Mouse (Mus musculus) forebrain, embryonic 15.5 days (tissue): ENCODE measurements around the gene Slc22a20. TPM values are rescaled to one million over a fixed set of nuclear protein-coding genes. Genes with fewer than 3 reads are reported as not detected.
A peak's percentile ranks its signal among the peaks of the same experiment; 100 is the strongest.

Experiments
- ATAC-seq: fragments of 200-750 bp; cut with Nextera tagmentation; replicated peaks from 2 replicates; pipeline ENCODE4 v1.8.0; 2017; ENCODE audit warnings: mild to moderate bottlenecking, moderate TSS enrichment, moderate library complexity
- H3K27ac ChIP-seq: fragments of 300-500 bp; sonication (generic); replicated peaks from 2 replicates; pipeline ENCODE4 v1.5.1; 2015; ENCODE audit warnings: mild to moderate bottlenecking, inconsistent platforms
- H3K27me3 ChIP-seq: fragments of 300-500 bp; sonication (generic); 2 replicates; pipeline ENCODE4 v1.6.1; 2015; ENCODE audit warnings: inconsistent platforms
- H3K36me3 ChIP-seq: fragments of 300-500 bp; sonication (generic); 2 replicates; pipeline ENCODE4 v1.6.1; 2015; ENCODE audit warnings: mild to moderate bottlenecking, inconsistent platforms
- H3K4me1 ChIP-seq: fragments of 300-500 bp; sonication (generic); 2 replicates; pipeline ENCODE4 v1.6.1; 2015; ENCODE audit warnings: inconsistent platforms
- H3K4me2 ChIP-seq: fragments of 300-500 bp; sonication (generic); replicated peaks from 2 replicates; pipeline ENCODE4 v1.6.1; 2015; ENCODE audit warnings: mild to moderate bottlenecking, inconsistent platforms
- H3K4me3 ChIP-seq: fragments of 300-500 bp; sonication (generic); 2 replicates; pipeline ENCODE4 v1.5.1; 2015; ENCODE audit warnings: mild to moderate bottlenecking, inconsistent platforms
- H3K9ac ChIP-seq: fragments of 300-500 bp; sonication (generic); replicated peaks from 2 replicates; pipeline ENCODE4 v1.6.1; 2015; ENCODE audit warnings: mild to moderate bottlenecking, inconsistent platforms
- H3K9me3 ChIP-seq: fragments of 300-500 bp; sonication (generic); 2 replicates; pipeline ENCODE4 v1.6.1; 2016; ENCODE audit warnings: inconsistent platforms
- WGBS: fragments of 180-500 bp; shearing (Covaris S2); methylation state at CpG from one replicate; pipeline ENCODE4 v1.1.7; 2015; ENCODE audit warnings: mixed read lengths; 5-methylcytosine and 5-hydroxymethylcytosine counted together
- polyA plus RNA-seq: library from polyadenylated mRNA; unstranded; fragments of >200 nt; fragmentation: Nextera tagmentation; extraction: Ambion mirVana; gene quantifications from 2 replicates; pipeline ENCODE4 v1.2.1, GENCODE M21; 2015

The Slc22a20 gene
- polyA plus RNA-seq = not detected in 2 replicates

GRCm38 (mm10) chr19:5986043-5986442 lies at the start of gene Slc22a20:
TSS of gene Slc22a20 (minus strand) at chr19:5986143.
- Histone ChIP-seq H3K36me3 (no peaks in the 10 kb centered on the region), H3K4me3 (no peak within 1 kb of the TSS), H3K27ac (no peak within 1 kb of the TSS), H3K4me2 (no peak within 1 kb of the TSS), H3K9ac (no peak within 1 kb of the TSS), H3K27me3 (no peaks in the 10 kb centered on the region), H3K9me3 (no peaks in the 10 kb centered on the region), H3K4me1 (peaks cover 9% of the 10 kb centered on the region)
- WGBS = 44% methylated on average over 4 of the region's 4 CpGs
- no peak for ATAC-seq

DNA sequence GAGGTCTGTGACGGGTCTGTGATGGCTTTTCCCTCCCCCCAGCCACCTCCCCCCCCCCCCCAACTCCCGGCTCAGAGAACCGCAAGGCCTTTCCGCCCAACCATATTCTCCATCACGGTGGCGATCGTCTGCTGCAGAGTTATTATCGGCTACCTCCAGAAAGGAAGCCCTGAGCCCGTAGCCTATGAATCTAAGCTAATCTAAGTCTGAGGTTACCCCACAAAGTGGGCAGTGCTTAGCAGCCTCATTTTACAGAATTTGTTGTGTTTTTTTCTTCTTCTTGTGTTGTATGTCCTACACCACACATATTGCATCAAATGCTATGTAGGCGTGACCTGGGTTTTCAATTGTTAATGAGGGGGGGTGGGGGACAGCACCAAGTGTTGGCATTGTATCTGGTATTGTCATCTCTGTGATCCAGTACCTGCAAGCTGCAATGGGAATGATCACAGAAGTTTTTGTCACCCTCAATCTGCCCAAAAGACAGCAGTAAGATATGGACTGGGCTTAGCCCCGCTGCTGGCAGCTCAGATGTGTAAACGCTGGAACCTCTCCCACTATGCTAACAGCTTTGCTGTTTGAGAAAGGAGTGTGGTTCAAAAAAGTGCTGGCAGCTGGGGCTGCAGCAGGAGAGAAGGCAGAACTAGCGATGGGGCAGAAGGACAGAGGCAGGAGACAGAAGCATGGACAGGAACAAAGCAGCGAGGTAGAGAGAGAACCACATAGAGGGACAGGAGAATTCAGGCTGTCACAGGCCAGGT lies 44.8 kb upstream of the Slc22a20 start:
- no peaks in the 10 kb centered on the region for H3K4me1 ChIP-seq
- no peak overlapping the region for H3K4me2 ChIP-seq
- H3K27me3 ChIP-seq = no peaks in the 10 kb centered on the region
- H3K9me3 ChIP-seq = no peaks in the 10 kb centered on the region
- H3K9ac ChIP-seq = no peak overlapping the region
- ATAC-seq = no peak
- 76% methylated on average over 14 of the region's 14 CpGs for WGBS
- no peak overlapping the region for H3K27ac ChIP-seq
- H3K36me3 ChIP-seq = no peaks in the 10 kb centered on the region
- no peak overlapping the region for H3K4me3 ChIP-seq

GRCm38 (mm10) chr19:6029426-6029825 lies 43.5 kb upstream of the Slc22a20 start:
- Histone ChIP-seq H3K4me1 (no peaks in the 10 kb centered on the region), H3K9me3 (no peaks in the 10 kb centered on the region), H3K27me3 (no peaks in the 10 kb centered on the region), H3K27ac (no peak overlapping the region), H3K4me3 (no peak overlapping the region), H3K4me2 (no peak overlapping the region), H3K9ac (no peak overlapping the region), H3K36me3 (no peaks in the 10 kb centered on the region)
- 77% methylated on average over 9 of the region's 9 CpGs for WGBS
- ATAC-seq = no peak

DNA sequence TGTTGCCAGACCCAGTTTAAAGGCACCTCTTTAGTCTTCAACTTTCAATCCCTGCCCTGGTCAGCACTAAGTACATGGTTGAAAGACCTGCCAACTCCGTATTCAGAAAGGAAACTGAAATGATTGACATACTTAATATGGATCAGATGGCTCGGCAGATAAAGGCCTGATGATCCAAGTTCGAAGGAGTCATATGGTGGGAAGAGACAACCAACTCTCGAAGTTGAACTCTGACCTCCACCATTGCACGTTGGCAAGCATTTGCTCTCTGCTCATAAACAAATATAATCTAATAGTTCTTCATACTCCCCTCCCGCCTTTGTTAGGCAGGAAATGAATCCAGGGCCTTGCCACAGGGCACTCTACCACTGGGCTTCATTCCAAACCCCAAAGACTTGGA lies 43.0 kb upstream of the Slc22a20 start:
- Histone ChIP-seq H3K4me1 (no peaks in the 10 kb centered on the region), H3K9ac (no peak overlapping the region), H3K27ac (no peak overlapping the region), H3K27me3 (no peaks in the 10 kb centered on the region), H3K9me3 (no peaks in the 10 kb centered on the region), H3K4me2 (no peak overlapping the region), H3K4me3 (no peak overlapping the region), H3K36me3 (no peaks in the 10 kb centered on the region)
- 87% methylated on average over 6 of the region's 6 CpGs for WGBS
- no peak for ATAC-seq

DNA sequence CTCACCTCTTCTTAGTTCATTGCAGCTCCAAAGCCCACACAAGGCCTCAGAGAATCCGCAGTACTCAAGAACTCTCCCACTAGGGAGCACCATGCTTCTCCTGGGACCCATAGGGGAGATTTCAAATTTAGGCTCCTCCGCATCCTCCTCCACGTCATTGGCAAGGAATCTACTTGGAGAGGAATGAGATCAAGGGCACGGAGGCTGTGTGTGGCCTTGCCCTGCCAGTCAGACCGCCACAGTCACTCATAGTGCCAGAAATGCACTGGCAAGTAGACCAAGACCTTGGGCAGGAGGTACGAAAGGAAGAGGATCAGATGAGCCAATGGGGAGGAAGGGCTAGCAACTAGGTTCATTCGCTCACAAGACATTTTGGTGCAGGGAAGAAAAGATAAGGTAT lies 38.0 kb upstream of the Slc22a20 start:
- H3K36me3 ChIP-seq = no peaks in the 10 kb centered on the region
- WGBS = 86% methylated on average over 7 of the region's 7 CpGs
- H3K27me3 ChIP-seq = no peaks in the 10 kb centered on the region
- no peak overlapping the region for H3K4me2 ChIP-seq
- no peak overlapping the region for H3K4me3 ChIP-seq
- no peak for ATAC-seq
- no peak overlapping the region for H3K27ac ChIP-seq
- no peaks in the 10 kb centered on the region for H3K9me3 ChIP-seq
- no peaks in the 10 kb centered on the region for H3K4me1 ChIP-seq
- no peak overlapping the region for H3K9ac ChIP-seq

GRCm38 (mm10) chr19:6023059-6023458 lies 37.1 kb upstream of the Slc22a20 start:
- ATAC-seq = no peak
- no peak overlapping the region for H3K4me2 ChIP-seq
- no peaks in the 10 kb centered on the region for H3K4me1 ChIP-seq
- 67% methylated on average over 8 of the region's 8 CpGs for WGBS
- no peak overlapping the region for H3K4me3 ChIP-seq
- no peak overlapping the region for H3K9ac ChIP-seq
- no peaks in the 10 kb centered on the region for H3K27me3 ChIP-seq
- no peak overlapping the region for H3K27ac ChIP-seq
- H3K9me3 ChIP-seq = no peaks in the 10 kb centered on the region
- no peaks in the 10 kb centered on the region for H3K36me3 ChIP-seq

DNA sequence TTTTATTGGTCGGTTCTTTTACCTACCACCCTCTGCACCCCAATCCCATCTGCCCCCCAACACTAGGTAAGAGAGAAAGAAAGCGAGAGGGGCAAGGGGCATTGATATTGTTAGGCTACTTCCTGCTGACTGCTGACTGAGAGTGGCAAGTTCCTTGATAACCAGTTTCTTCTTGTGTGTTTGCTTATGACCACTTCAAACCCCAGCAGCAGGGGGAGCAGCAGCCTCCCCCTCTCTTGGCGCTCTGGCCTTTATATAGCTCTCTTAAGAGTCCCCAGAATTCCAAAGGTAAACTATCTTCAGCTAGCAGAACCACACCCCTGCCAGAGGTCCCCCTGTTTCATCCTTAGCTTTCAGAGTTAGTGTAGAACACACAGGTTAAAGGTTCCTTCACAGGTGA lies 34.3 kb upstream of the Slc22a20 start:
- Histone ChIP-seq H3K9ac (no peak overlapping the region), H3K27ac (no peak overlapping the region), H3K27me3 (peaks cover 17% of the 10 kb centered on the region), H3K36me3 (no peaks in the 10 kb centered on the region), H3K9me3 (no peaks in the 10 kb centered on the region), H3K4me1 (peaks cover 8% of the 10 kb centered on the region), H3K4me2 (no peak overlapping the region), H3K4me3 (no peak overlapping the region)
- WGBS = 37% methylated on average over 3 of the region's 3 CpGs
- ATAC-seq = no peak

DNA sequence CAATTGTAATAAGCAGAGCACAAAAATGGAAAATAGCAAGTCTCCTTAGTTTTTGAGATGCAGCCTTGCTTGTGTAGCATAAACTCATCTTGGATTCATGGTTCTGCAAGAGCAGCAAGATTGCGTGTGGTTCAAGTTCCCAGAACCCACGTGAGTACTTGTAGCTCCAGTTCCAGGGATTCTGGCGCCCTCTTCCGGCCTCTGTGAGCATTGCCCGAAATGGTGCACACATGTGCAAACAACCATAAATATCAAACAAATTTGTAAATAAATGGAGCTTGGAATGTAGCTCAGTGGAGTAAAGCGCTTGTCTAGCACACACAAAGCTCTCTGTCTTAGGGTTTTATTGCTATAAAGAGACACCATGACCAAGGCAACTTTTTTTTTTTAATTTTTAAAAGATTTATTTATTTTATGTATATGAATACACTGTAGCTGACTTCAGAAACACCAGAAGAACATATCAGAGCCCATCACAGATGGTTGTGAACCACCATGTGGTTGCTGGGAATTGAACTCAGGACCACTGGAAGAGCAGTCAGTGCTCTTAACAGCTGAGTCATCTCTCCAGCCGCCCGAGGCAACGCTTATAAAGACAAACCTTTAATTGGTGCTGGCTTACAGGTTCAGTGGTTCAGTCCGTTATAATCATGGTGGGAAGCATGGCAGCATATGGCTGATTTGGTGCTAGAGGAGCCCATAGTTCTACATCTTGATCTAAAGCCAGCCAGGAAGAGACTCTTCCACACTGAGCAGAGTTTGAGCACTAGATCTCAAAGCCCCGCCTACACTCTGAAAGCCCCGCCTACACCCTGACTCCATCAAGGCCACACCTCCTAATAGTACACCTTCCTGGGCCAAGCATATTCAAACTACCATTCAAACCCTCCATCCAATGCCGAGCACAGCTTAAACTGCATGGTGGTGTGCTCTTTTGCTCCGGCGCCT lies 32.5 kb upstream of the Slc22a20 start:
- H3K4me1 ChIP-seq = peaks cover 10% of the 10 kb centered on the region
- no peak overlapping the region for H3K27ac ChIP-seq
- H3K4me2 ChIP-seq = no peak overlapping the region
- no peaks in the 10 kb centered on the region for H3K36me3 ChIP-seq
- H3K9me3 ChIP-seq = no peaks in the 10 kb centered on the region
- no peak overlapping the region for H3K9ac ChIP-seq
- no peak overlapping the region for H3K4me3 ChIP-seq
- peaks cover 25% of the 10 kb centered on the region for H3K27me3 ChIP-seq
- ATAC-seq = no peak
- 30% methylated on average over 15 of the region's 15 CpGs for WGBS

DNA sequence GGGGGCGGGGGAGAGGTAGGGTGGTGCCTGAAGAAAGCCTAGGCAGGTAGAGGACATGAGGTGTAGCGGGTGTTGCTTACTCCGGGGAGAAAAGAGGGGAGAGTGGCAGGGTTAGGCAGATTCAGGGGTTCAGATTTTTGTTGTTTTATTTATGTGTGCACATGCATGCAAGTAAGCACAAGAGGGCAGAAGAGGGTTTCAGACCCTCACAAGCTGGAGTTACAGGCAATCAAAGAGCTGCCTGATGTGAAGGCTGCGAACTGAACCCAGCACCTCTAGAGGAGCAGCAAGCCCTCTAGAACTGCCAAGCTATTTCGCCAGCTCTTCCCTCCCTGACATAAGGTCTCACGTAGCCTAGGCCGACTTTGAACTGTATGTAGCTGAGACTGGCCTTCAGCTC lies 30.6 kb upstream of the Slc22a20 start:
- no peak for ATAC-seq
- Histone ChIP-seq H3K36me3 (no peaks in the 10 kb centered on the region), H3K4me3 (no peak overlapping the region), H3K9ac (no peak overlapping the region), H3K27me3 (peaks cover 25% of the 10 kb centered on the region), H3K4me1 (peaks cover 10% of the 10 kb centered on the region), H3K9me3 (no peaks in the 10 kb centered on the region), H3K27ac (no peak overlapping the region), H3K4me2 (no peak overlapping the region)
- WGBS = 35% methylated on average over 7 of the region's 7 CpGs

- Histone ChIP-seq H3K27ac (no peak within 1 kb of the TSS), H3K9me3 (no peaks in the 10 kb centered on the region), H3K9ac (peak within 1 kb of the TSS; percentile 52), H3K4me2 (peak within 1 kb of the TSS; percentile 89), H3K4me3 (peak within 1 kb of the TSS; percentile 47), H3K27me3 (peaks cover 25% of the 10 kb centered on the region), H3K4me1 (peaks cover 10% of the 10 kb centered on the region), H3K36me3 (no peaks in the 10 kb centered on the region)
- peak; percentile 68 for ATAC-seq
- 3% methylated on average over 40 of the region's 40 CpGs for WGBS
Observed at GRCm38 (mm10) chr19:6015511-6016315, 29.8 kb upstream of the Slc22a20 start, which contains the start of gene Capn1. TSS of gene Capn1 (minus strand) at chr19:6015897.

- Histone ChIP-seq H3K4me2 (peak overlapping the region; percentile 89), H3K27ac (no peak overlapping the region), H3K36me3 (no peaks in the 10 kb centered on the region), H3K4me1 (peaks cover 10% of the 10 kb centered on the region), H3K4me3 (peak overlapping the region; percentile 47), H3K9ac (peak overlapping the region; percentile 52), H3K9me3 (no peaks in the 10 kb centered on the region), H3K27me3 (peaks cover 25% of the 10 kb centered on the region)
- ATAC-seq = peak; percentile 38; the same call in 1 of the 2 replicates
- 3% methylated on average over 18 of the region's 18 CpGs for WGBS
Observed at GRCm38 (mm10) chr19:6014991-6015510, 29.1 kb upstream of the Slc22a20 start.
